Mouse (Mus musculus) ES-E14 (cell line): Measurements from ENCODE around the gene N4bp1. TPM values are rescaled to one million over a fixed set of nuclear protein-coding genes. Genes with fewer than 3 reads are reported as not detected.

Source experiments
- DNase-seq: peaks from one replicate; pipeline ENCODE4 v3.0.0-alpha.2; 2013; ENCODE audit warnings: low read depth, low spot score
- H3K27ac ChIP-seq: 2 replicates; pipeline ENCODE4 v1.5.1; 2012; ENCODE audit warnings: low read depth, mild to moderate bottlenecking, low read length, moderate library complexity, mixed read lengths; ENCODE audit not compliant: poor library complexity, insufficient read depth, severe bottlenecking
- H3K36me3 ChIP-seq: 2 replicates; pipeline ENCODE4 v1.6.1; 2012; ENCODE audit warnings: mild to moderate bottlenecking, low read length, moderate library complexity, mixed read lengths; ENCODE audit not compliant: control insufficient read depth, poor library complexity, insufficient read depth, severe bottlenecking
- H3K4me1 ChIP-seq, 2 experiments: fragments of 150-350 bp in 1 of 2; sonication (generic) in 1 of 2; 2 replicates each; pipeline ENCODE4 v1.6.1; 2012; ENCODE audit warnings: low read length in 2 of 2, mild to moderate bottlenecking in 1 of 2, mixed read lengths in 1 of 2; ENCODE audit not compliant: control insufficient read depth in 2 of 2, insufficient read depth in 2 of 2, poor library complexity in 1 of 2
- H3K4me3 ChIP-seq, 2 experiments: fragments of 150-350 bp in 1 of 2; sonication (generic) in 1 of 2; 2 replicates each; pipeline ENCODE4 v1.5.1; 2012; ENCODE audit warnings: low read length in 2 of 2, low read depth in 1 of 2, mild to moderate bottlenecking in 1 of 2, mixed read lengths in 1 of 2; ENCODE audit not compliant: insufficient read depth in 1 of 2, poor library complexity in 1 of 2, severe bottlenecking in 1 of 2
- H3K9ac ChIP-seq: 2 replicates; pipeline ENCODE4 v1.6.1; 2012; ENCODE audit warnings: low read depth, mild to moderate bottlenecking, low read length, mixed read lengths; ENCODE audit not compliant: poor library complexity, insufficient read depth, severe bottlenecking
- H3K9me3 ChIP-seq: fragments of 150-350 bp; sonication (generic); 2 replicates; pipeline ENCODE4 v1.6.1; 2012; ENCODE audit warnings: low read depth, mild to moderate bottlenecking, low read length; ENCODE audit not compliant: control insufficient read depth, insufficient read depth
- CHD2 ChIP-seq: IDR thresholded peaks from 2 replicates; pipeline ENCODE4 v1.6.1; 2014; ENCODE audit warnings: mild to moderate bottlenecking, low read depth, low read length, inconsistent platforms
- HCFC1 ChIP-seq: IDR thresholded peaks from 2 replicates; pipeline ENCODE4 v1.6.1; 2012; ENCODE audit warnings: low read length, inconsistent platforms, borderline replicate concordance; ENCODE audit not compliant: insufficient read depth
- MAFK ChIP-seq: IDR thresholded peaks from 2 replicates; pipeline ENCODE4 v1.6.1; 2014; ENCODE audit warnings: mild to moderate bottlenecking, low read depth, low read length, inconsistent platforms; ENCODE audit not compliant: insufficient read depth
- ZC3H11A ChIP-seq: IDR thresholded peaks from 2 replicates; pipeline ENCODE4 v1.6.1; 2012; ENCODE audit warnings: low read depth, mild to moderate bottlenecking, inconsistent platforms, low read length, borderline replicate concordance
- ZNF384 ChIP-seq: IDR thresholded peaks from 2 replicates; pipeline ENCODE4 v1.6.1; 2012; ENCODE audit warnings: low read depth, low read length, inconsistent platforms
- in situ Hi-C, 2 experiments: fragments of 600-800 bp; cut with MboI; formaldehyde crosslinking; loops; one replicate each; pipeline ENCODE4 v1.15.1; 2025; ENCODE audit warnings: low sequenced_read_pairs in 2 of 2, inconsistent platforms in 1 of 2; ENCODE audit not compliant: unreplicated experiment in 2 of 2
- total RNA-seq: library from RNA; depleted of rRNA; stranded (reverse); fragments of 300-350 nt; gene quantifications from 2 replicates; pipeline ENCODE4 v1.2.3, GENCODE M21; 2012

The N4bp1 gene
- total RNA-seq, 1 experiment: 40.2 TPM

DNA sequence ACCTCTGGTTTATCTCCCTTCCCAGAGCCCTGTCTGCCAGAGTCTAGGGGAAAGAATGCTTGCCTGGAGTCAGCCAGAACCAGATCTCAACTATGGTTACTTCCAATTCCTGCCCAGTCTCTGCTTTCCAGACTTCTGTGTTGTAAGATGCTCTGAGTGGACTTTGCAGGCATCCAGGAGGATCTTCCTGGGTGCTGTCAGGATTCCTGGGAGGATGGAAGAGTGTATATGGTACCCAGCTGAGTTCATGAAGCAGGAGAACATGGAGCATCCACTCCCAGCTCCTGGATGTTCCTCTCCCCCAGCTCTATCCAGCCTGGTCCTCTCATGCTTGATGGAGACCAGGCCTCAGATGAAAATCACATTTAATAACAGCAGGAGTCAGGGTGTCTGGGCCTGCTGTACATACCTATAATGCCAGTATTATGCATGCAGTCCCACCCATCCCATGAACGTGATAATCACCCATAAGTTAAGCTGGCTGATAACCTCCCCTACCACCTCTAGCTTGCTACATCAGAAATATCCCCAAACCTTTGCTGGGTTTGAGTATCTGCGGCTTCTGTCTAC, 64.8 kb downstream of the N4bp1 start:
- H3K9ac ChIP-seq: no peak overlapping the region
- no peak for DNase-seq
- peaks cover 0 to 2% of the 10 kb centered on the region in 2 experiments; a peak in 1 of 4 replicates for H3K4me1 ChIP-seq
- TF ChIP-seq ZC3H11A: no peak
- TF ChIP-seq HCFC1: no peak
- no peak for TF ChIP-seq MAFK
- TF ChIP-seq CHD2: no peak
- TF ChIP-seq ZNF384: no peak
- in situ Hi-C loops: no loop called here
- H3K9me3 ChIP-seq: no peaks in the 10 kb centered on the region
- H3K27ac ChIP-seq: no peak overlapping the region
- H3K36me3 ChIP-seq: no peaks in the 10 kb centered on the region
- H3K4me3 ChIP-seq: no peak overlapping the region

DNA sequence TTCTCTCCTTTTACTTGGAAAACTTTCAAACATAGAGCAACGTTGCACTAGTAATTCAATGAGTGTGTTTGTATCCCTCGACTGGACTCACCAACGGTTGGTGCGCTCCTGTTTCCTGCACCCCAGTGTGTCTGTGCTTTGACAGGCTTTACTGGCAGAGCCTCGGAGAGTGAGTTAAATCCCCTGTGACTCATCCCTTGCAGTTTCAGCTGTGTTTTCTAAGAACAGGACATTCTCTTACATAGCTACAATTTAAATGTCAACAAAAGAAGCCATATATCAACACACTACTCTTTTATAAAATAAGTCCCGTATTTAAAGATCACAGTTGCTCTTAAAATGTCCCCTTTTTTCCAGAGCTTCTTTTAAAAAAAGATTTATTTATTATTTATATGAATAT, 65.6 kb downstream of the N4bp1 start:
- Histone ChIP-seq H3K27ac (no peak overlapping the region), H3K4me1 (peaks cover 0 to 2% of the 10 kb centered on the region in 2 experiments; a peak in 1 of 4 replicates), H3K4me3 (no peak overlapping the region), H3K9me3 (no peaks in the 10 kb centered on the region), H3K36me3 (no peaks in the 10 kb centered on the region), H3K9ac (no peak overlapping the region)
- in situ Hi-C loops: no loop called here
- no peak for DNase-seq
- TF ChIP-seq CHD2 (no peak), ZNF384 (no peak), MAFK (no peak), ZC3H11A (no peak), HCFC1 (no peak)

DNA sequence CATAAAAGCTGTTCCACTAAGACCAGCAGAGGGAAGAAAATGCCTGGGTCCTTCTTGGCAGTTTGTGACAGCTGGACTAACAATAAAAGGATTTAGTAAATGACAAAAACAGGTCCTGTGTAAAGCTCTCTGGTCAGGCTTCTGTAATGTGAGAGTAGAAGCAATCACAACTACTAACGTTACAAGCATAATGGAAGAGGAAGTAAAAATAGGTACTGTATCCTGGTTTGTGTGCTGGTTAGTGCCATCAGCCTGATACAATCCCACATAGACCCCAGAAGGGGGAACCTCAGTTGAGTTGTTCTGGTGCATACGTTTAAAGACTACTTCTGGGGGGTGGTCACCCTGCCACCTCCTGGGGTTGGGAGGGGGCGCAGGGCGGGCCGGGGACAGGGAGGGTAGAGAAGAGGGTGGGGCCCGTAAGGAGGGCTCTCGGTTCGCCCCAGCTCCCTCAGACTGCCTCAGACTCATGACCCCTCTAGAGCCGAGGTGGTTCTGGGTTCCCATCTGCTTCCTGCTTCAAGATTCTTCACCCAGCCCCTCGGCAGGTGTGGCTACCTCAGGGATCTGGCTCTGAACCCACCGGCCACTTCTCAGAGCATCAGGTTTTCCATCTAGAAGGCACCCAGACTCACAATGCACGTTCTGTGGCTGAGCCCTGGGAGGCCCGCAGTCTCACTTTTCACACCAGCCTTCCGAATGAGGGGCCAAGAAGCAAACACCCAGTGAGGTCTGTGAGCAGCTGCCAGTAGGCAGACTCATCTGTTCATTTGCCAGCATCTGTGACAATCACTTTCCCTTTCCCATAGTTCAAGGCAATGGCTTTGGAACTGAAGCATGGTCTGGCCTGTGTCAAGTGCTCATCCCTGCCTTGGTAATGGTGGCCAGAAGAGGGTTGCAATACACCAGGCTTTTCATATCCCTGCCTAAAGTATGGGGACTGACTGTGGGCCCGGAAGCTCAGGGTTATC, 75.8 kb downstream of the N4bp1 start:
- H3K9ac ChIP-seq: no peak overlapping the region
- H3K9me3 ChIP-seq: no peaks in the 10 kb centered on the region
- H3K27ac ChIP-seq: no peak overlapping the region
- no peak overlapping the region for H3K4me3 ChIP-seq
- H3K4me1 ChIP-seq: no peaks in the 10 kb centered on the region
- TF ChIP-seq ZC3H11A (no peak), CHD2 (no peak), ZNF384 (no peak), MAFK (no peak), HCFC1 (no peak)
- no peaks in the 10 kb centered on the region for H3K36me3 ChIP-seq
- no peak for DNase-seq
- in situ Hi-C loops: no loop called here

DNA sequence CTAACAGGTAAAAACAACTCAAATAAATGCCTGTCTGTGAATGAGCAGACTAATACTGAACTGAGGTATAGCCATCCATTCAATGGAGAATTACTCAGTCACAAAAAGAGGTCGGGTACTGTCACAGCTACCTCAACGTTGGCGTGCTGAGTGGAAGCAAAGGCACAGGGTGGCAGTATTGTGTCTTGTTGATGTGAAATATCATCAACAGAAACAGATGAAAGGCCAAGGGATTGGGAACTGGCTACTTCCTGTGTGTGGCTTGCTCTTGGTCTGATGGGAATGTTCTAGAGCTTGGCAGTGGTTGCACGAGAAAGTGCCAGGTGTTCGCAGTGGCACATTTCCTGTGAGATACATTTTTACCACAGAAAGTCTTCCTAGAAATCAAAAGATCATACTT, 76.8 kb downstream of the N4bp1 start:
- in situ Hi-C loops: no loop called here
- H3K4me1 ChIP-seq: no peaks in the 10 kb centered on the region
- DNase-seq: no peak
- H3K36me3 ChIP-seq: no peaks in the 10 kb centered on the region
- H3K27ac ChIP-seq: no peak overlapping the region
- H3K9ac ChIP-seq: no peak overlapping the region
- no peaks in the 10 kb centered on the region for H3K9me3 ChIP-seq
- TF ChIP-seq ZC3H11A (no peak), CHD2 (no peak), HCFC1 (no peak), ZNF384 (no peak), MAFK (no peak)
- no peak overlapping the region for H3K4me3 ChIP-seq
